Mouse (Mus musculus) stomach, embryonic 14.5 days (tissue): Measurements from ENCODE around the gene Rarres2. TPM values are rescaled to one million over a fixed set of nuclear protein-coding genes. Genes with fewer than 3 reads are reported as not detected.

Experiments
- ATAC-seq: fragments of 200-750 bp; cut with Nextera tagmentation; 2 replicates; pipeline ENCODE4 v1.8.0; 2017; ENCODE audit warnings: low read depth, moderate TSS enrichment; ENCODE audit not compliant: insufficient number of reproducible peaks, insufficient read depth, low FRiP score
- H3K27ac ChIP-seq: fragments of 300-500 bp; sonication (generic); 2 replicates; pipeline ENCODE4 v1.5.1; 2014; ENCODE audit warnings: mild to moderate bottlenecking, low read length, moderate library complexity, mixed read lengths
- H3K27me3 ChIP-seq: fragments of 300-500 bp; sonication (generic); 2 replicates; pipeline ENCODE4 v1.6.1; 2014; ENCODE audit warnings: low read length, control low read depth, mixed read lengths; ENCODE audit not compliant: control insufficient read depth, insufficient read depth
- H3K36me3 ChIP-seq: fragments of 300-500 bp; sonication (generic); 2 replicates; pipeline ENCODE4 v1.6.1; 2014; ENCODE audit warnings: mild to moderate bottlenecking, control low read depth, low read length, moderate library complexity, mixed read lengths; ENCODE audit not compliant: control insufficient read depth, insufficient read depth
- H3K4me1 ChIP-seq: fragments of 300-500 bp; sonication (generic); 2 replicates; pipeline ENCODE4 v1.6.1; 2014; ENCODE audit warnings: low read length, control low read depth, mixed read lengths; ENCODE audit not compliant: control insufficient read depth, insufficient read depth
- H3K4me2 ChIP-seq: fragments of 300-500 bp; sonication (generic); replicated peaks from 2 replicates; pipeline ENCODE4 v1.6.1; 2014; ENCODE audit warnings: low read depth, low read length, control low read depth
- H3K4me3 ChIP-seq: fragments of 300-500 bp; sonication (generic); 2 replicates; pipeline ENCODE4 v1.5.1; 2014; ENCODE audit warnings: low read depth, low read length, control low read depth
- H3K9ac ChIP-seq: fragments of 300-500 bp; sonication (generic); replicated peaks from 2 replicates; pipeline ENCODE4 v1.6.1; 2014; ENCODE audit warnings: low read depth, mild to moderate bottlenecking, control low read depth, low read length, moderate library complexity, mixed read lengths
- H3K9me3 ChIP-seq: fragments of 300-500 bp; sonication (generic); 2 replicates; pipeline ENCODE4 v1.6.1; 2016; ENCODE audit warnings: low read depth, low read length, control low read depth; ENCODE audit not compliant: control insufficient read depth
- WGBS: fragments of 180-500 bp; shearing (Covaris S2); extraction: QIAGEN DNeasy Blood & Tissue Kit; methylation state at CpG from one replicate; pipeline ENCODE4 v1.1.7; 2014; 5-methylcytosine and 5-hydroxymethylcytosine counted together
- polyA plus RNA-seq: library from polyadenylated mRNA; unstranded; fragments of >200 nt; fragmentation: Nextera tagmentation; extraction: Ambion mirVana; gene quantifications from 2 replicates; pipeline ENCODE4 v1.2.1, GENCODE M21; 2014

The Rarres2 gene
- polyA plus RNA-seq, 1 experiment from 2014 or later, result 91.1 TPM

DNA sequence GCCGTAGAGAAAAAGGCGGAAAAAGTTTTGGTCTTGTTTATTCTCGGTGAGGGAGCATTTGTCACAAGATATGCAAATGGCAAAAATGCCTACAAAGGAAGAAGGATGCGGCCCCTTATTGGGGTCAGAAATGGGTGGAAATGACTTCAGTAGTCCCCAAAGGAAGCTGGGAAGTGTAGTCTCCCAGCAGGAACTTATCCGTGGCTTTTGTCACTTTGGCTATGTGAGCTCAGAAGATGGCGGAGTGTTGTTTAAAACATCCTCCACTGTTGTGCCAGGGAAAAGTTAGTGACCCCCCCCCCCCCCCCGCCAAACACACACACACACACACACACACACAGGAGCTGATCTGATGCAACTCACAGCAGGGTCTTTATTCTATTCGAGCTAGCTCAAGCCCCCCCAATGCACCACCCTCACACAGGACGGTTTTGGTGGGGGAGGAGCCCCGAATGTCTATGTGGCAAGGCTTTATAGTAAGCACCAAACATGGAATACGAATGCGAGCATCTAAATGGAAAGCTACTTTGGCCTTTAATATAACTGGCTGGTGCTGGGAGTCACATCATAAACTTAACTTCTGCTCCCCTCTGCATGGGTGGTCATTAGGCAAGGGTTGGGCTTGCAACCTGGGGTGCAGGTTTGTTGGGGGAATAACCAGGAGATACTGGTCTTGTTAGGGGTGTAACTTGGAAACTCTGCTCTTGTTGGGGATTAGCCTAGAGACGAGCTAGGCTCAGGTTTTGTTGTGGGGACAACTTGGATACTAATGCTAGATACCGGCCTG is 17.3 kb downstream of the Rarres2 start:
- no peaks in the 10 kb centered on the region for H3K36me3 ChIP-seq
- peak overlapping the region; percentile 82 for H3K4me2 ChIP-seq
- ATAC-seq, result peak; percentile 74; the same call in 1 of the 2 replicates
- H3K9ac ChIP-seq, result peak overlapping the region; percentile 77
- 27% methylated on average over 14 of the region's 14 CpGs for WGBS
- peak overlapping the region; percentile 41 for H3K4me3 ChIP-seq
- H3K27ac ChIP-seq, result peak overlapping the region; percentile 96
- no peaks in the 10 kb centered on the region for H3K27me3 ChIP-seq
- H3K9me3 ChIP-seq, result no peaks in the 10 kb centered on the region
- no peaks in the 10 kb centered on the region for H3K4me1 ChIP-seq

DNA sequence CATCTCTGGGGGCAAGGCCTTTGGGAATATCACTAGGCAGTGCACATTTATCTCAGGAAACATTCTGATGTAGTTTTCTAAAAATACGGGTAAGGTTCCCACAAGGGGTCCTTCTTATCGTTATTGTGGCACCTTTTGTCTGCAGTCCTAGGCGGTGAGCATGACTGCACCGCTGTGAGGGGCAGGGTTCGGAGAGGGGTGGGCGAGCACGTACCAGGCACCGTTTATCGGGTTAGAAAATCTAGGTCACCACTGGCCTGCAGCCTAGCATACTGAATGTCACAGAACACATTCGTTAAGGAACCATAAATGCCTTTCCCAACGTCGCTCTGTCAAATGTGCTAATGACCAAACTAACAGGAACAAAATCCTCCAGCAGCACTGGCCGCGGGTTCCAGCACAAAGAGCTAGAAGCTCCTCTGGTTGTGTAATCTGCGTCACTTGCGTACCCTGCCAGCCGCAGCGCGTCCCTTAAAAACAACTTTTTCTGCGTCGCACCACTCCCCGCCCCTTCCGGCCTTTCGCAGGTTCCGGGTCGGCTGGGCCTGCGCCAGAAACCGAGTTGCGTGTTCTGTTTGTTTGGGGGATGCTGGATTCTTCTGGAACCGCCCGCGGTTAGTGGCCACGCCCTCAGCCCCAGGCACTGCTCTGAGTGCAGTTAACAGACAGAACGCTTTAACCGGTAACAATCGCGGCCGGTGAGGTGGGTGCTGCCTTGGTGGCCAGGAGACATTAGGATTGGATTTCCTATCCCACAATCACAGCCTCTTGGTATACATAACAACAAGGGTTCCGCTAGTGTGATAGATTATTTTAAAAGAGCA is 18.1 kb downstream of the Rarres2 start, which contains the start of gene Lrrc61:
Gene Lrrc61 (plus strand): TSS at position 517 of the 824 bp plus-strand sequence.
- WGBS, result 1% methylated on average over 39 of the region's 39 CpGs
- Histone ChIP-seq H3K27me3 (no peaks in the 10 kb centered on the region), H3K4me1 (no peaks in the 10 kb centered on the region), H3K27ac (peak within 1 kb of the TSS; percentile 96), H3K36me3 (no peaks in the 10 kb centered on the region), H3K9me3 (no peaks in the 10 kb centered on the region), H3K9ac (peak within 1 kb of the TSS; percentile 77), H3K4me2 (peak within 1 kb of the TSS; percentile 82), H3K4me3 (peak within 1 kb of the TSS; percentile 41)
- peak; percentile 84 for ATAC-seq

DNA sequence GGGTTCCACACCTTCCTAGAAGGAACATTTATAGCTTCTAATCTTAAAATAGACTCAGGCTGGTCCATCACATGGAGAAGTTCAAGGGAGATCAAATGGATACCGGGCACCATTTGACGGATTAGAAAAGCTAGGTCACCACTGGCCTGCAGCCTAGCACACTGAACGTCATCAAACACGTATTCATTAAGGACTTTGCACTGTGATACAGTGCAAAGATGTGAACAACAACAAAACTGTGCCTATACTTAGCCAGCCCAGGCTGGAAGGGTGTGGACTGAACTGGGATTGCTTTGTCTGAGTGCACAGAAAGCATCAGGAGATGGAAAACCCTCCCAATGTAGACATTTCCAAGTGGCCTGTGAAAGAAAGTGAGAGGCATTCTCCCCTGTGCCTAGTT is 18.8 kb downstream of the Rarres2 start:
- Histone ChIP-seq H3K4me1 (no peaks in the 10 kb centered on the region), H3K36me3 (no peaks in the 10 kb centered on the region), H3K27me3 (no peaks in the 10 kb centered on the region), H3K4me3 (peak overlapping the region; percentile 41; the same call in 1 of the 2 replicates), H3K9me3 (no peaks in the 10 kb centered on the region), H3K4me2 (peak overlapping the region; percentile 82), H3K27ac (no peak overlapping the region; the same call in 1 of the 2 replicates), H3K9ac (no peak overlapping the region)
- no peak for ATAC-seq
- WGBS, result 84% methylated on average over 4 of the region's 4 CpGs

DNA sequence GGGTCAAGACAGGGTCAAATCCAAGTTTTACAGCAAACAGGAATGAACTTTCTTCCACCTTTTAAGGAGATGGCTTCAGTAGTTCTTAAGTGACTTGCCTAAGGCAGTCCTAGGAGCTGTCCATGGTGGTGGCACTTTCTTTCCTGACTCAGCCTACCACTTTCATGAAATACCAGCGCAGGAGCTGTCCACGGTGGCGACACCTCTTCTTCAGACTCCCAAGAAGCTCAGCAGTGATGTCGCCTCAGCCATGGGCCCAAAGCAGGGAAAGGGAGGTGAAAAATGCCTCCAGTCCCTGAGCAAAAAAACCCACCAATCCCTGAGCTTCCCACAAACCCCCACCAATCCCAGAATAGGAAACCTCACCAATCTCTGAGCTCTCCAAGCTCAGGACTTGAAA is 19.7 kb downstream of the Rarres2 start:
- Histone ChIP-seq H3K36me3 (no peaks in the 10 kb centered on the region), H3K4me3 (no peak overlapping the region), H3K27me3 (no peaks in the 10 kb centered on the region), H3K9ac (no peak overlapping the region), H3K9me3 (no peaks in the 10 kb centered on the region), H3K4me1 (no peaks in the 10 kb centered on the region), H3K4me2 (no peak overlapping the region), H3K27ac (no peak overlapping the region; the same call in 1 of the 2 replicates)
- 49% methylated on average over 4 of the region's 4 CpGs for WGBS
- ATAC-seq, result no peak

DNA sequence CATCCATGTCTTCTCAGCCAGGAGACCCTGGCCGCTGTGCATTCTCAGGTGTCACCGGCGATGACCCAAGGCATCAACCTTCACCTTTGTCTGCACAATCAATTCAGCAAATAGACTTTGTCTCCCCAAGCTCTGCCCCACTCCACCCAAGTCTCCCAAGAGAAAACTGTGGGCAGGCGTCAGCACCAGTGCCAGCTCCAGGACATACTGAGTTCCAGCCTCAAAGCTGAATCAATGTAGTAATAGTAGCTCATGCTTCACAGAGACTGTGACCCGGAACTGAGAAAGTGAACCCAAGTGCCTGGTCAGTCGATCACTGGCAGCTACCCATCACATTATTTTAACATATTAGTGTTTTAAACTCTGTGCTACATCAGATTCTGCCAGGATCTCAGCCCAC is 24.3 kb downstream of the Rarres2 start:
- no peak overlapping the region for H3K9ac ChIP-seq
- no peak overlapping the region for H3K27ac ChIP-seq
- no peaks in the 10 kb centered on the region for H3K9me3 ChIP-seq
- no peaks in the 10 kb centered on the region for H3K36me3 ChIP-seq
- no peak for ATAC-seq
- H3K27me3 ChIP-seq, result no peaks in the 10 kb centered on the region
- H3K4me1 ChIP-seq, result no peaks in the 10 kb centered on the region
- H3K4me3 ChIP-seq, result no peak overlapping the region
- WGBS, result 77% methylated on average over 6 of the region's 6 CpGs
- no peak overlapping the region for H3K4me2 ChIP-seq

DNA sequence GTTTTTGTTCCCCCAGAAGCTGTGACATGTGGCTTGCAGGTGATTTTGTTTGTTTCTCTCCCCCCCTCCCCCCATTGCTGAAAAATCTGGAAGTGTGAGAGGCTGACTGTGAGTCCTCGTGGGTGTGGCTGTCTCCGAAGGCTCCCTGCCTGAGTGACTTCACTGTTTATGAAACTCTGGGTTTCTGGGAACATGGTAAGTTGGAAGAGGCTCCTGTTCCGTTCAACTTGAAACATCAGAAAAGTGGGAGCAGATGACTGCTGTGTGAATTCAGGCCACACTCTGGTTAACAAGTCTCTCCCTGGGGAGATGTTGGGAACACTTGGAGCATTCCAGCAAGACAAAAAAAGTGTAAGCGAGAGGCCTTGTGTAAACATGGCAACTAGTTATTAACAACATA is 25.7 kb downstream of the Rarres2 start:
- Histone ChIP-seq H3K36me3 (no peaks in the 10 kb centered on the region), H3K9me3 (no peaks in the 10 kb centered on the region), H3K4me3 (no peak overlapping the region), H3K27me3 (no peaks in the 10 kb centered on the region), H3K9ac (no peak overlapping the region), H3K27ac (no peak overlapping the region), H3K4me1 (peaks cover 3% of the 10 kb centered on the region; the same call in 1 of the 2 replicates), H3K4me2 (no peak overlapping the region)
- 39% methylated on average over 4 of the region's 4 CpGs for WGBS
- no peak for ATAC-seq

DNA sequence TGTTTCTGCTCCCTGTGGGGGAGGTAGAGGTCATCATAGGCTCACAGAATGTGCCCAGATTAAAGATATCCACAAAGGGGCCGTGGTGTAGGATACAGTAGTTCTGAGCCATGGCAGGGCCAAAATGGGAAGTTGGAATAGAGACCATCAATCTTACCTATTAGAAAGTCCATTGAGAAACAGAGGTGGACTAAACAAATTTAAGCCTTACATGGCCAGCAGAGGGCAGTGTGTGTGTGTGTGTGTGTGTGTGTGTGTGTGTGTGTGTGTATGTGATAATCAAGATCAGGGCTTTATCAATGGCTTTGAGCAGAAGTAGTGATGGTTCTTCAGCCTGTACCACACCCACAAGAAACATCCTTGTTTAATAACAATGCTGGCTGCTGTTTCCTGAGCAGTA is 26.3 kb downstream of the Rarres2 start:
- 38% methylated on average over 1 of the region's 1 CpGs for WGBS
- H3K27ac ChIP-seq, result no peak overlapping the region
- H3K9ac ChIP-seq, result no peak overlapping the region
- H3K27me3 ChIP-seq, result no peaks in the 10 kb centered on the region
- H3K9me3 ChIP-seq, result no peaks in the 10 kb centered on the region
- no peak overlapping the region for H3K4me2 ChIP-seq
- H3K4me1 ChIP-seq, result peaks cover 7% of the 10 kb centered on the region; the same call in 1 of the 2 replicates
- no peak overlapping the region for H3K4me3 ChIP-seq
- no peaks in the 10 kb centered on the region for H3K36me3 ChIP-seq
- no peak for ATAC-seq

DNA sequence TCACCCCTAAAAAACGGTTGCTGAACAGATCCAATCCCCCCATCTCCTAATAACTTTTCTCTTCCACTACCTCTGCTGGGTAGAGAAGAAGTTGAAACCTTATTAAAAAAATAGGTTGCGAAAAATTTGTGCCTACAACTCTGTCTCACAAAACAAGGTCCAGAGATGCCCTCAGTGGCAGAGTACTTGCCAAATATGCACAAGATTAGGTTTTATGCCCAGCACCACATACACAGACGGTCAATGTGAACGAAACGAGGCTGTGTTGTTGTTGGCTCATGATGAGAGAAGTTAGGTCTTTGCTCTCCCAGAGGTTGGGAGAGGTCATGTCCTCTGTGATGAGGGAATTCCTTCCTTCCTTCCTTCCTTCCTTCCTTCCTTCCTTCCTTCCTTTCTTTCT is 27.3 kb downstream of the Rarres2 start:
- Histone ChIP-seq H3K4me3 (no peak overlapping the region), H3K36me3 (no peaks in the 10 kb centered on the region), H3K4me2 (no peak overlapping the region), H3K9ac (no peak overlapping the region), H3K4me1 (peaks cover 7% of the 10 kb centered on the region; the same call in 1 of the 2 replicates), H3K27me3 (no peaks in the 10 kb centered on the region), H3K27ac (no peak overlapping the region), H3K9me3 (no peaks in the 10 kb centered on the region)
- no peak for ATAC-seq
- 76% methylated on average over 5 of the region's 5 CpGs for WGBS
